Mouse (Mus musculus): ENCODE data around the gene Rnase11. TPM values are rescaled to one million over a fixed set of nuclear protein-coding genes. Genes with fewer than 3 reads are reported as not detected.

The Rnase11 gene
- total and polyA plus RNA-seq, 2 experiments from 2014 or later: not detected

DNA sequence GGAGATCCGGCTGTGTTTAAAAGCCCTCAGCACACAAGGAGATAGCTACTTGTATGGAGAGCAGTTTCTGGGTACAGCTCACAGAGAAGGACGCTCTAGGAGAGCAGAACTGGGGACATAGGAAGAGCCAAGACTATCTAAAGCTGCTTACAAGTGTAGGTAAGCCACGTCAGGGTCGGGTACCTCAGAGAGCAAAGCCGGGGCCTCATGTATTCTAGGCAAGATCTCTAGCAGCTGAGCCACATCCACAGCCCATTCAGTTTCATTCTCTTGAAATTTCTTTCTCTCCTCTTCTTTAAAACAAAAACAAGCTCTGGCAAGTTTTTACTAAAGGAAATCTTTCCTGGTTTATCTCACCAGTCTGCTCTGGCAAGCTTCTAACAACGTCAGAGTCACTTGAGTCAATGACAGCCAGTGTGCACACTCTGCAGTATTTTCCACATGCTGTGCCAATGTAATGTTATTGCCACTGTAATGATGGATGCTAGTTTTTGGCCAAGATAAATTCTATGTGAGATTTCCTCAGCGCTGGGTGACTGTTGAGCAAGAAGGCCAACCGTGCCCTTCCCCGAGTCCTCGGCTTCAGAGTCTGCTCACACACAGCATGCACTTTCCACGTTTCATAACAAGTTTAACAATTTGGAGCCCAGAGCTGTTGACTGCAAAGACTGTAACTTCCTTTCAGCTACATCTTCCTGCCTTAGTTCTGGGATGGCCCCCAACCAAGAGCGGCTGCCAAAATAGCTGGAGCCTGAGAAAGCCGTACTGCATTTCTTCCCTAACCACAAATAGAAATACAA, 41.8 kb downstream of the Rnase11 start:
- H3K4me1 ChIP-seq (ENCODE audit: insufficient read depth, low read length): no peaks in the 10 kb centered on the region
- H3K4me2 ChIP-seq (ENCODE audit: low read depth, low read length, poor library complexity, severe bottlenecking): no peak overlapping the region
- ATAC-seq (ENCODE audit: low FRiP score) (no peak), DNase-seq (ENCODE audit: low spot score) (peak; percentile 14)
- TF ChIP-seq CTCF (IDR thresholded peaks at IDR 0.05): no peak
- no peaks in the 10 kb centered on the region for H3K27me3 ChIP-seq (ENCODE audit: insufficient read depth, low read length)
- no peaks in the 10 kb centered on the region for H3K36me3 ChIP-seq (ENCODE audit: insufficient read depth, low read length)
- H3K9me3 ChIP-seq (ENCODE audit: low read length): no peaks in the 10 kb centered on the region
- no peak overlapping the region for H3K4me3 ChIP-seq (ENCODE audit: low read depth, low read length)
- H3K9ac ChIP-seq (replicated peaks; ENCODE audit: low read length, poor library complexity, severe bottlenecking): no peak overlapping the region
- no peak overlapping the region for H3K27ac ChIP-seq (ENCODE audit: low read depth, low read length)
- WGBS: 79% methylated on average over 13 of the region's 13 CpGs

DNA sequence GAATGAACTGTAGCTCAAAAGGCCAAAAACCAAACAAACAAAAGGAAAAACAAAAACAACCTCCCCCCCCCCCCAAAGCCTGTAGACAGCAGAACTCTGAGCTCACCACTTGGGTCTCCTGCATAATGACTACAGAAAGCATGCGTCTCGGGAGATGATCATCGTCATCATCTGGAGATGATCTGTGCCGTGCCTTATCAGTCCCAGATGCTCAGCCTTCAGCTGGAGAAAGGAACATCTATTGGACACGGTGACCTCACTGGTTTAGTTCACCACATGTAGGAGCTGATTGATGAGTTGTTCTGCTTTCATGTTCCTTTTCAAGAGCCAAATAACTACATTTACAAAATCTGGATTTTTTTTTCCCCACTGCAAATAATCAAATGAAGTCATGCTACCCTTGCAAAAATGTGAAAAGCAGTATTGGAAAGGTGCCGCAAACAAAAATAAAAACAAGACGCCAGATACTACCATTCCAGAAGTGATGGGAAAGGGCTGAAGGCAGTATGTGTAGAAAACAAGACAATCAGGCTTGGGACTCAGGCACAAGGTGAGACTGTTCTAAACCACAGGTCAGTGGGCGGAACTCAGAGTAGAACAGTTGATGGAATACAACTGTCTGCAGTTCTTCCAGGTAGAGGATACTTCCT, 42.7 kb downstream of the Rnase11 start, which contains the start of gene Rnase10:
TSS of gene Rnase10 (plus strand) at position 600 of the 650 bp plus-strand sequence.
- 92% methylated on average over 8 of the region's 8 CpGs for WGBS
- no peak within 1 kb of the TSS for H3K27ac ChIP-seq (ENCODE audit: low read depth, low read length)

More for the DNA sequence above, 42.7 kb downstream of the Rnase11 start, which contains the start of gene Rnase10:
- no peak for TF ChIP-seq CTCF (IDR thresholded peaks at IDR 0.05)
- ATAC-seq (ENCODE audit: low FRiP score) (no peak), DNase-seq (ENCODE audit: low spot score) (no peak)
- no peak within 1 kb of the TSS for H3K9ac ChIP-seq (replicated peaks; ENCODE audit: low read length, poor library complexity, severe bottlenecking)
- H3K4me2 ChIP-seq (ENCODE audit: low read depth, low read length, poor library complexity, severe bottlenecking): no peak within 1 kb of the TSS
- no peaks in the 10 kb centered on the region for H3K27me3 ChIP-seq (ENCODE audit: insufficient read depth, low read length)
- no peaks in the 10 kb centered on the region for H3K36me3 ChIP-seq (ENCODE audit: insufficient read depth, low read length)
- no peak within 1 kb of the TSS for H3K4me3 ChIP-seq (ENCODE audit: low read depth, low read length)
- H3K4me1 ChIP-seq (ENCODE audit: insufficient read depth, low read length): no peaks in the 10 kb centered on the region
- H3K9me3 ChIP-seq (ENCODE audit: low read length): no peaks in the 10 kb centered on the region

Other genes with a start within 250 kb of the Rnase11 start
- gene Ccnb1ip1, start 242.4 kb downstream of the Rnase11 start, total RNA-seq (2014; rRNA removed): not detected in 2 replicates
- not detected in 2 replicates for gene Ccnb1ip1, start 242.4 kb downstream of the Rnase11 start, polyA plus RNA-seq (2015; fragmentation: Nextera tagmentation; extraction: Ambion mirVana)
- gene Parp2, start 242.3 kb downstream of the Rnase11 start, total RNA-seq (2014; rRNA removed): 16.3 and 23.5 TPM in 2 replicates
- gene Parp2, start 242.3 kb downstream of the Rnase11 start, polyA plus RNA-seq (2015; fragmentation: Nextera tagmentation; extraction: Ambion mirVana): 30.7 and 32.7 TPM in 2 replicates
- 4.9 and 7.2 TPM in 2 replicates for gene Tep1, start 179.6 kb downstream of the Rnase11 start, total RNA-seq (2014; rRNA removed)
- 1.9 and 2.2 TPM in 2 replicates for gene Tep1, start 179.6 kb downstream of the Rnase11 start, polyA plus RNA-seq (2015; fragmentation: Nextera tagmentation; extraction: Ambion mirVana)
- gene Klhl33, start 152.7 kb downstream of the Rnase11 start, total RNA-seq (2014; rRNA removed): 3.8 and 5.0 TPM in 2 replicates
- gene Klhl33, start 152.7 kb downstream of the Rnase11 start, polyA plus RNA-seq (2015; fragmentation: Nextera tagmentation; extraction: Ambion mirVana): 2.4 and 2.9 TPM in 2 replicates
- gene Osgep, start 125.3 kb downstream of the Rnase11 start, total RNA-seq (2014; rRNA removed): 43.7 and 83.3 TPM in 2 replicates
- gene Osgep, start 125.3 kb downstream of the Rnase11 start, polyA plus RNA-seq (2015; fragmentation: Nextera tagmentation; extraction: Ambion mirVana): 64.9 and 70.4 TPM in 2 replicates
- 79.9 and 84.1 TPM in 2 replicates for gene Apex1, start 125.2 kb downstream of the Rnase11 start, total RNA-seq (2014; rRNA removed)
- 150 and 162 TPM in 2 replicates for gene Apex1, start 125.2 kb downstream of the Rnase11 start, polyA plus RNA-seq (2015; fragmentation: Nextera tagmentation; extraction: Ambion mirVana)
- 65.4 and 105 TPM in 2 replicates for gene Pip4p1, start 119.3 kb downstream of the Rnase11 start, total RNA-seq (2014; rRNA removed)
- 98.4 and 99.4 TPM in 2 replicates for gene Pip4p1, start 119.3 kb downstream of the Rnase11 start, polyA plus RNA-seq (2015; fragmentation: Nextera tagmentation; extraction: Ambion mirVana)
- gene Pnp, start 119.1 kb downstream of the Rnase11 start, total RNA-seq (2014; rRNA removed): 18.8 and 35.9 TPM in 2 replicates
- gene Pnp, start 119.1 kb downstream of the Rnase11 start, polyA plus RNA-seq (2015; fragmentation: Nextera tagmentation; extraction: Ambion mirVana): 12.5 and 14.4 TPM in 2 replicates
- 0.82 and 8.3 TPM in 2 replicates for gene Gm49342, start 105.6 kb downstream of the Rnase11 start, total RNA-seq (2014; rRNA removed)
- 0.70 and 0.75 TPM in 2 replicates for gene Gm49342, start 105.6 kb downstream of the Rnase11 start, polyA plus RNA-seq (2015; fragmentation: Nextera tagmentation; extraction: Ambion mirVana)
- gene Pnp2, start 94.2 kb downstream of the Rnase11 start, total RNA-seq (2014; rRNA removed): 1.1 and 1.4 TPM in 2 replicates
- gene Pnp2, start 94.2 kb downstream of the Rnase11 start, polyA plus RNA-seq (2015; fragmentation: Nextera tagmentation; extraction: Ambion mirVana): 1.4 and 1.8 TPM in 2 replicates
- not detected in 2 replicates for gene Rnase10, start 42.4 kb downstream of the Rnase11 start, total RNA-seq (2014; rRNA removed)
- gene Rnase10, start 42.4 kb downstream of the Rnase11 start, polyA plus RNA-seq (2015; fragmentation: Nextera tagmentation; extraction: Ambion mirVana): 0.13 TPM in 1 of 2 replicates, not detected in the other
- not detected in 2 replicates for gene Rnase9, start 8.3 kb downstream of the Rnase11 start, total RNA-seq (2014; rRNA removed)
- not detected in 2 replicates for gene Rnase9, start 8.3 kb downstream of the Rnase11 start, polyA plus RNA-seq (2015; fragmentation: Nextera tagmentation; extraction: Ambion mirVana)
- not detected in 2 replicates for gene Rnase12, start 7.5 kb upstream of the Rnase11 start, total RNA-seq (2014; rRNA removed)
- not detected in 2 replicates for gene Rnase12, start 7.5 kb upstream of the Rnase11 start, polyA plus RNA-seq (2015; fragmentation: Nextera tagmentation; extraction: Ambion mirVana)
- 0.66 TPM in 1 of 2 replicates, not detected in the other for gene Olfr750, start 24.3 kb upstream of the Rnase11 start, total RNA-seq (2014; rRNA removed)
- 0.02 and 0.07 TPM in 2 replicates for gene Olfr750, start 24.3 kb upstream of the Rnase11 start, polyA plus RNA-seq (2015; fragmentation: Nextera tagmentation; extraction: Ambion mirVana)
- 27.2 and 29.3 TPM in 2 replicates for gene Rnase4, start 40.9 kb upstream of the Rnase11 start, total RNA-seq (2014; rRNA removed)
- 14.9 and 15.1 TPM in 2 replicates for gene Rnase4, start 40.9 kb upstream of the Rnase11 start, polyA plus RNA-seq (2015; fragmentation: Nextera tagmentation; extraction: Ambion mirVana)
- gene Ang, start 41.0 kb upstream of the Rnase11 start, total RNA-seq (2014; rRNA removed): 2.1 and 3.2 TPM in 2 replicates
- gene Ang, start 41.0 kb upstream of the Rnase11 start, polyA plus RNA-seq (2015; fragmentation: Nextera tagmentation; extraction: Ambion mirVana): 2.3 and 3.3 TPM in 2 replicates
- not detected in 2 replicates for gene Eddm3b, start 64.3 kb upstream of the Rnase11 start, total RNA-seq (2014; rRNA removed)
- 0.11 TPM in 1 of 2 replicates, not detected in the other for gene Eddm3b, start 64.3 kb upstream of the Rnase11 start, polyA plus RNA-seq (2015; fragmentation: Nextera tagmentation; extraction: Ambion mirVana)
- gene Rnase6, start 73.7 kb upstream of the Rnase11 start, total RNA-seq (2014; rRNA removed): 1.3 and 2.5 TPM in 2 replicates
- gene Rnase6, start 73.7 kb upstream of the Rnase11 start, polyA plus RNA-seq (2015; fragmentation: Nextera tagmentation; extraction: Ambion mirVana): 1.9 and 2.5 TPM in 2 replicates
- 1.0 TPM in 1 of 2 replicates, not detected in the other for gene Rnase1, start 96.6 kb upstream of the Rnase11 start, total RNA-seq (2014; rRNA removed)
- 0.34 and 0.78 TPM in 2 replicates for gene Rnase1, start 96.6 kb upstream of the Rnase11 start, polyA plus RNA-seq (2015; fragmentation: Nextera tagmentation; extraction: Ambion mirVana)
- gene Rnase2b, start 112.1 kb upstream of the Rnase11 start, total RNA-seq (2014; rRNA removed): not detected in 2 replicates
- not detected in 2 replicates for gene Rnase2b, start 112.1 kb upstream of the Rnase11 start, polyA plus RNA-seq (2015; fragmentation: Nextera tagmentation; extraction: Ambion mirVana)
- not detected in 2 replicates for gene Ang2, start 149.0 kb upstream of the Rnase11 start, total RNA-seq (2014; rRNA removed)
- not detected in 2 replicates for gene Ang2, start 149.0 kb upstream of the Rnase11 start, polyA plus RNA-seq (2015; fragmentation: Nextera tagmentation; extraction: Ambion mirVana)
- not detected in 2 replicates for gene Ear14, start 153.2 kb upstream of the Rnase11 start, total RNA-seq (2014; rRNA removed)
- gene Ear14, start 153.2 kb upstream of the Rnase11 start, polyA plus RNA-seq (2015; fragmentation: Nextera tagmentation; extraction: Ambion mirVana): not detected in 2 replicates
- gene Rnase2a, start 205.9 kb upstream of the Rnase11 start, total RNA-seq (2014; rRNA removed): not detected in 2 replicates
- not detected in 2 replicates for gene Rnase2a, start 205.9 kb upstream of the Rnase11 start, polyA plus RNA-seq (2015; fragmentation: Nextera tagmentation; extraction: Ambion mirVana)

Data from midbrain, postnatal 0 days (tissue).